Comparison of ENCODE assay signal across 9 mouse cellular contexts in genomic region chr7:41598615-41599014, GRCm38 (mm10). TPM values are rescaled to one million over a fixed set of nuclear protein-coding genes. Genes with fewer than 3 reads are reported as not detected.
DNase-seq lines count a peak whose midpoint lies in the region; ATAC-seq and TF ChIP-seq lines count a peak whose summit lies in the region.
"Had no signal": no experiment of that assay in that cellular context is flagged by ENCODE, and none has a peak within 500 bp of the region (broad histone marks: within the 10 kb centered on the region; RNA-seq: fewer than 3 reads in every experiment).

No protein-coding gene starts in this region.

- H3K27ac ChIP-seq in heart, embryonic 13.5 days (replicated peaks) = 0 out of 2 replicates have a peak overlapping the region, but pooled peaks have one; percentile 3
- H3K27ac ChIP-seq in forebrain, embryonic 14.5 days (ENCODE audit: low read depth, low read length) = no peak overlapping the region
- no peak overlapping the region for H3K27ac ChIP-seq in liver, embryonic 15.5 days (replicated peaks)

- 43% methylated on average over 5 of the region's 5 CpGs for whole genome bisulfite sequencing in heart, embryonic 13.5 days
- 41% methylated on average over 5 of the region's 5 CpGs for WGBS in forebrain, embryonic 14.5 days
- 40% methylated on average over 5 of the region's 5 CpGs for WGBS in liver, embryonic 15.5 days (ENCODE audit: insufficient replicate concordance)

- no peaks in the 10 kb centered on the region for H3K9me3 ChIP-seq in heart, embryonic 13.5 days
- H3K9me3 ChIP-seq in E14TG2a.4 (ENCODE audit: low read length) = no peaks in the 10 kb centered on the region
- H3K9me3 ChIP-seq in forebrain, embryonic 14.5 days (replicated peaks; ENCODE audit: control insufficient read depth, low read length) = no peaks in the 10 kb centered on the region
- no peaks in the 10 kb centered on the region for H3K9me3 ChIP-seq in liver, embryonic 15.5 days (replicated peaks)

- no peaks in the 10 kb centered on the region for H3K27me3 ChIP-seq in heart, embryonic 13.5 days (replicated peaks)
- no peaks in the 10 kb centered on the region for H3K27me3 ChIP-seq in E14TG2a.4 (ENCODE audit: insufficient read depth, low read length)
- no peaks in the 10 kb centered on the region for H3K27me3 ChIP-seq in forebrain, embryonic 14.5 days (replicated peaks; ENCODE audit: control insufficient read depth, insufficient read depth, low read length)
- H3K27me3 ChIP-seq in liver, embryonic 15.5 days = no peaks in the 10 kb centered on the region

- peaks cover 8% of the 10 kb centered on the region for H3K4me1 ChIP-seq in heart, embryonic 13.5 days
- H3K4me1 ChIP-seq in E14TG2a.4 (replicated peaks; ENCODE audit: low read depth, low read length) = peaks cover 30% of the 10 kb centered on the region
- H3K4me1 ChIP-seq in forebrain, embryonic 14.5 days (ENCODE audit: control insufficient read depth, insufficient read depth, low read length) = no peaks in the 10 kb centered on the region; the same call in 1 of the 2 replicates
- H3K4me1 ChIP-seq in liver, embryonic 15.5 days (replicated peaks) = peaks cover 9% of the 10 kb centered on the region

- TF ChIP-seq CTCF in E14TG2a.4 (conservative IDR thresholded peaks at IDR 0.05; ENCODE audit: low read length) = no peak

- H3K4me2 ChIP-seq in heart, embryonic 13.5 days = peak overlapping the region; percentile 87
- peak overlapping the region; percentile 59 for H3K4me2 ChIP-seq in forebrain, embryonic 14.5 days (ENCODE audit: low read length)
- H3K4me2 ChIP-seq in liver, embryonic 15.5 days = peak overlapping the region; percentile 68

- 0 out of 2 replicates have a peak, but pooled peaks cover 3% of the 10 kb centered on the region for H3K36me3 ChIP-seq in heart, embryonic 13.5 days
- peaks cover 15% of the 10 kb centered on the region for H3K36me3 ChIP-seq in E14TG2a.4 (ENCODE audit: insufficient read depth, low read length)
- no peaks in the 10 kb centered on the region for H3K36me3 ChIP-seq in forebrain, embryonic 14.5 days (ENCODE audit: control insufficient read depth, insufficient read depth, low read length)
- no peaks in the 10 kb centered on the region for H3K36me3 ChIP-seq in liver, embryonic 15.5 days (replicated peaks)

- peak overlapping the region; percentile 86 for H3K9ac ChIP-seq in heart, embryonic 13.5 days
- H3K9ac ChIP-seq in forebrain, embryonic 14.5 days (ENCODE audit: low read length) = peak overlapping the region; percentile 48; the same call in 1 of the 2 replicates
- peak overlapping the region; percentile 62 for H3K9ac ChIP-seq in liver, embryonic 15.5 days

- H3K4me3 ChIP-seq in heart, embryonic 13.5 days = peak overlapping the region; percentile 74
- peak overlapping the region; percentile 95 for H3K4me3 ChIP-seq in E14TG2a.4 (replicated peaks; ENCODE audit: low read length)
- peak overlapping the region; percentile 59 for H3K4me3 ChIP-seq in forebrain, embryonic 14.5 days (ENCODE audit: low read depth, low read length)
- peak overlapping the region; percentile 70 for H3K4me3 ChIP-seq in liver, embryonic 15.5 days (replicated peaks)

- no peak for DNase-seq in heart, adult 8-10 months (ENCODE audit: low spot score)
- DNase-seq in forebrain, embryonic 14.5 days (ENCODE audit: low spot score) = no peak
- DNase-seq in adrenal gland, postnatal 10 days = no peak
- DNase-seq in layer of hippocampus, adult 11-12 months (ENCODE audit: low spot score) = no peak
- no peak for DNase-seq in adrenal gland, postnatal 4 days (ENCODE audit: low spot score in 2 of 2)

- no peak for ATAC-seq in heart, embryonic 13.5 days (ENCODE audit: extremely low read depth, insufficient number of reproducible peaks, low FRiP score, low TSS enrichment)
- ATAC-seq in forebrain, embryonic 14.5 days = peak; percentile 41
- ATAC-seq in liver, embryonic 15.5 days (ENCODE audit: insufficient read depth) = no peak

RNA-seq across cellular contexts. Expression of gene 2610021A01Rik, which starts 0.4 kb away (rescaled TPM):
- 5.5 TPM in 2 replicates for polyA plus RNA-seq in heart, embryonic 13.5 days (2015; fragmentation: Nextera tagmentation; extraction: Ambion mirVana)
- 10 to 100 TPM in 1 of 4 experiments, 1 to 10 TPM in 3; 6.3 to 11.8 (median 8.6) TPM for total RNA-seq in heart, adult 8-10 months (2022)
- polyA plus RNA-seq in forebrain, embryonic 14.5 days (2014; fragmentation: Nextera tagmentation; extraction: Ambion mirVana) = 18.5 and 22.9 TPM in 2 replicates
- 3.2 and 4.2 TPM in 2 replicates for polyA plus RNA-seq in liver, embryonic 15.5 days (2015; fragmentation: Nextera tagmentation; extraction: Ambion mirVana)
- 10 to 100 TPM; 13.4 to 19.7 TPM for total RNA-seq in adrenal gland, postnatal 10 days (2021)
- 10 to 100 TPM; 27.4 to 30.1 TPM for total RNA-seq in adrenal gland, postnatal 4 days (2021)

RNA-seq across cellular contexts. Expression of gene Gm6871, which starts 25.2 kb away (rescaled TPM):
- not detected in 2 replicates for polyA plus RNA-seq in heart, embryonic 13.5 days (2015; fragmentation: Nextera tagmentation; extraction: Ambion mirVana)
- total RNA-seq in heart, adult 8-10 months (2022) = not detected
- not detected in 2 replicates for polyA plus RNA-seq in forebrain, embryonic 14.5 days (2014; fragmentation: Nextera tagmentation; extraction: Ambion mirVana)
- polyA plus RNA-seq in liver, embryonic 15.5 days (2015; fragmentation: Nextera tagmentation; extraction: Ambion mirVana) = not detected in 2 replicates
- total RNA-seq in adrenal gland, postnatal 10 days (2021) = under 1 TPM in 1 of 2 experiments, not detected in 1; 0.27 TPM
- under 1 TPM in 1 of 2 experiments, not detected in 1; 0.36 TPM for total RNA-seq in adrenal gland, postnatal 4 days (2021)
- total RNA-seq: monocyte, adult 5-6 weeks had no signal

RNA-seq across cellular contexts. Expression of gene Zfp788, which starts 34.4 kb away (rescaled TPM):
- 5.0 and 5.7 TPM in 2 replicates for polyA plus RNA-seq in heart, embryonic 13.5 days (2015; fragmentation: Nextera tagmentation; extraction: Ambion mirVana)
- total RNA-seq in heart, adult 8-10 months (2022) = 10 to 100 TPM in 2 of 4 experiments, 1 to 10 TPM in 2; 8.3 to 10.3 (median 9.7) TPM
- polyA plus RNA-seq in forebrain, embryonic 14.5 days (2014; fragmentation: Nextera tagmentation; extraction: Ambion mirVana) = 27.9 and 30.2 TPM in 2 replicates
- 1.6 and 2.0 TPM in 2 replicates for polyA plus RNA-seq in liver, embryonic 15.5 days (2015; fragmentation: Nextera tagmentation; extraction: Ambion mirVana)
- total RNA-seq in adrenal gland, postnatal 10 days (2021) = 10 to 100 TPM in 1 of 2 experiments, 1 to 10 TPM in 1; 9.8 to 13.5 TPM
- total RNA-seq in adrenal gland, postnatal 4 days (2021) = 10 to 100 TPM; 19.8 to 20.9 TPM
